Mouse (Mus musculus) fibroblast of lung, adult 2 months (primary cell): Measurements from ENCODE around the gene Arid1a.
"Not testable (repeated sequence)": the region's sequence is repeated elsewhere in the genome, so short reads cannot be mapped to it uniquely, and the experiment has no call there.

Experiments used
- DNase-seq: peaks from one replicate; pipeline ENCODE4 v3.0.0-alpha.2; 2011; ENCODE audit warnings: low read depth

The Arid1a gene

DNA sequence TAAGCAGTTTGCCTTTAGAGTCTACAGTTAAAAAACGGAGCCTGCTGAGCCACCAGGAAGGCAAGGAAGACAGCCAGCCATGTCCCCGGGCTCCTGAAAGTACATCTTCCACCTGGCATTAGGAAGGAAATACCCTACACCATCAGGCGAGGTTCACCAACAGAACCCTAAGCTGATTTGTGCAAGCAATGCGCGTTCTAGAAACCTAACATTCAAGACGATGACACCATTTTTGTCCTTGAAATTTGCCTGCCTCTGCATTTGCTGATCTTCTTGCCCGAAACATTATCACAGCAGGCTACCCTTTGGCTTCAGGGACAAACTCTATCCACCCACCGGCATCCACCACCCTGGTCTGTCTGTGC lies 82.3 kb downstream of the Arid1a start:
- no peak for DNase-seq

DNA sequence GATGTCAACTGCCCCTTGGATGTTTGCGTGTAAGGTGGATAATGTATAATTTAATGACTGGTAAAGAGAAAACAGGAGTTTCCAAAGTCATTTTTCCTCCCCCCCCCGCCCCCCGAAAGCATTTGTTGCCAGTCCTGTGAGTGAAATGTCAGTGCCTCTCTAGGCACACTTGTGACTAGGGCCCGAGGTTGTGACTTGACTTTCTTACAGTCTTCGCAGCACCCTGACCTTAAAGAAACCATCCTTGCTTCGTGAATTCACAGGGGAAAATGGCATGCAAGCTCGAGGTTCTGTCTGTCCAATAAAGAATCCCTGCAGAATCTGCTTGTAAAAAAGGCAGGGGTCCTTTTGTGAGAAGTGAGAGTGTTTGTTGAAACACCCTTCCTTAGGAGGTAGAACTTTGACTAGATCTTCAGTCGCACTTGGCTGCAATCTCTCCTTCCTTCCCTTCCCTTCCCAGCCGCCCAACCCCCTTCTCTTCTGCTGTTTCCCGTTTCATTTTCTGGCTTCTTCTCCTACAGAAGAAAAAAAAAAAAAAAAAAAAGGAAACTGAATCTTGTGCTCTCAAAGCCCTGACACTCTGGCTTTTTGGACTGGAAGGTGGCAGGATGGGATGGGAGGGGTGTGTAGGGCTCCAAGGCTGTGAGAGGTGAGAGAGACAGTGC lies 82.8 kb downstream of the Arid1a start:
- no peak for DNase-seq

DNA sequence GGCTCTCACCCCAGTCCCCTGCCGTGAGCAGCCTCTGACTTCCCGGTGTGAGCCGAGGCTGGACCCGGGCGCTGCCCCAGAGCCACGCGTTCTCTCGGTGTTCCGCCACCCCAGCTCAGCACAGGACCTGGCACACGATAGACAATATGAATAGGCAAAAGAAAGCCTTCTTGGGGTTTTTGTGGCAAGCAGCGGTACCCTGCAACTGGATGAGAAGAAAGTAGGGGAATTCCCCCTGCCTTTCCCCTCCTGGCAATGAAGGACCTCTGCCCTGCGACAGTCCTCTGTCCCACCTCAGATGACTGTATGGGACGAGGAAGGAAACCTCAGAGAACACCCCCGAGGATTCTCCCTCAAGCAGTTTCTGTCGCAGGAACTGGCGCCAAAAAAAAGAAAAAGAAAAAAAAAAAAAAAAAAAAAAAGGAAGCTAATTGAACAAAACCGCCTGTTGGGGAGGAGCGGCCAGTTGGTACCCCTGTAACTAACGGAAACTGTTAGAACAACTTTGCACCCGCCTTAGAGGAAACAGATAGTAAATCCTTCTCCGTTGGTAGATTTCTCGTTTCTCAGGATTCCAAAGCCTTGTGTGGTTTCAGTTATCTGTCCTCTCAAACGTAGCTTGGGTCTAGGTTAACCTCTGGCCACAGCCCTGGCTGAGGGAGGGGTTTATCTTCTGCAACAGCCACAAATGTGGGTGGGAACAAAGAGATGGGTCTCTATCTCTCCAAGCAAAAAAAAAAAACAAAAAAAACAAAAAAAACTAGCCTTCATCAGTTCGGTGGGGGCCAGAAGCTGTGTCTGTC lies 83.5 kb downstream of the Arid1a start:
- DNase-seq: no peak

DNA sequence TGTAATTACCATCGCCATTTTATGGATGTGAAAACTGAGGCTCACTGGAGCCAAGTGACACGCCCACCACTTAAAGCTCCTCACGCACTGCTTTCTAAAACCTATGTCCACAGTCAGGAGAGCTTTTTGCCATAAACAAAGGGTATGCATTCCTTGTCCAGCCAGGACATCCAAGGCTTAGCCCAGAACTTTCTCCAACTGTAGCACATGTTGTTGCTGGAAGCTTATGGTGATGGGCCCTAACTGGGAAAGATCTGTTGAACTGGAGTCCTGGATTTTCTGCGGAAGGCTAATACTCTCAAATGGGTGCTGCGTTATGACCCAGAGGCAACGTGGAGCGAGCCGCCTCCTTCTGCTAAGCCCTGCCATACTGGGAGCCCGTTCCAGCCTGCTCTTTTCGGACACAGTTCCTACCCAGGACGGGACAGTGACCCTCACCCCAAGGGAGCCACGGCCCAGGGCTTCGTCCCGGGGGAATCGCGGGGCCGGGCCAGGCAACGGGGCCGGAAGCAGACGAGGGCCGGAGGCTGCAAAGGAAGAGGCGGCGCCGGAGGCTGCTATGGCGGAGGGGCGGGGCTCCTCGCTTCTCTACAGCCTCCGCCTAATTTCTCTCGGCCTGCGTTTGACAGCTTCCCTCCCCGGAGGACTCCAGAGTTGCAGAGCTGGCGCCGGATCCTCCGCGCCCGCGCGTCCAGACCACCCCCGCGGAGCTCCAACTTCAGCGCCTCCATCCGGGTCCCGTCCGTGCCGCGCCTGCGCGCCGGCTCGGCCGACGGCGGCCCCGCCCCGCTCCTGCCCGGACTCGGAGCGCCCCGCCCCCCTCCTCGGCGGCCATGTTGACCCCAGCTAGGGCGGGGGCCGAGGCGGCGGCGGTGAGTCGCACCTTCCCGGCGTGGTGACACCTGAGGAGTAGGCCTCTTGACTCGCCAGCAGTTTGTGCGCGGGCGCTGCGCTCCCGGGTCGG lies 84.4 kb downstream of the Arid1a start, which contains the start of gene Pigv:
Pigv (minus strand) TSS at position 767 of the 964 bp plus-strand sequence.
- no peak for DNase-seq

DNA sequence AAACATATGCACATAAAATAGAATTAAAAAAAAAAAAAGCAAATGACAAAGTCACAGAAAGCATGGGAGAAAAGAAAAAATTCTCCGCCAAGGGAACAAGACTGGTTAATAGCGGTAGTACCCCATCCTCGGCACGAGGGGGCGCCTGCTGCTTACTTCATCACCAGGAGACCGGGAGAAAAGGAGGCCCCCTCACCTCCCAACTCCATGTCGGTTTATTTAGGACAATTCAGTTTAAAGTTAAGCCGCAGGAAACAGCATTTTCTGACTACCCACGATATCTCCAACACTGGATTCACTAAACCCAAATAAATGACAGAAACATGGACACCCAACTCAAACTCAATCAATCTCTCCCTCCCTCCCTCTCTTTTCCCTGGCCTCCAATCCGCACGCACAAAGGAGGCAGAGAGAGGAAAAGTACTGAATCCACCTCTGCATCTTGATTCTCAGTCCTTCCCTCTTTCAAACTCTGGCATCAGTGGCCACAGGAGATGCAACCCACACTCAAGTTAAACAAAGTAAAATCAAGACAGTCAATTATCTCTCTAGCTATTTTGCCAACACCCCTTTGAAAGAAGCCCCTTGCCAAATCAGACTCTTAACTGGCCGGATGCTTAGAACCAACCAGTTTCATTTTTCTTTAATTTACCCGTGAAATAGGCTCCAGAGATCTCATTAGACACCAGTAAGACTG lies 85.2 kb downstream of the Arid1a start:
- no peak for DNase-seq

DNA sequence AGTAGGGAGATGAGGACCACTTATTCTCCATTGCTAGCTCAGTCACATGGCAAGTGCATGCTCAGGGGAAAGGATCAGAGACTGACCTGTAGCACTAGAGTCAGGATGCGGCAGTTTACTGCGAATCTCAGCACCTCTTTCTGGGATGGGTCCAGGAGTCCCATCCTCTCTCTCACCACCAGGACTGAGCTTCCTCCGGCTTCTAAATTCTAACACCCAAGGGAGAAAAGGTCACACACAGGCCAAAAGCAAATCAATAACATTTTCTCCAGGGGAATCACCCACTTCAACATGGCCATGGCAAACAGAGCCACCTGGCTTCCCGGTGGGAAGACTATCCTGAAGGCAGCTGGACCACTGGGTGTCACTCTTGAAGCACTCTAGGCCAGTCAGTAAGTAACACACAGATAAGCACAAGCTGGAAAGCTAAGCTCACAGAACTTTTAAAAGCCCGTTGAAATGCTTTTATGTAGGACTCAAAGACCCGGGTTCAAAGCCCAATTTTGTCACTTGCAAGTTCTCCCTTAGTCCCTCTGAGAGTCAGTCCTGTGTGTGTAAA lies 86.8 kb downstream of the Arid1a start:
- DNase-seq: no peak

DNA sequence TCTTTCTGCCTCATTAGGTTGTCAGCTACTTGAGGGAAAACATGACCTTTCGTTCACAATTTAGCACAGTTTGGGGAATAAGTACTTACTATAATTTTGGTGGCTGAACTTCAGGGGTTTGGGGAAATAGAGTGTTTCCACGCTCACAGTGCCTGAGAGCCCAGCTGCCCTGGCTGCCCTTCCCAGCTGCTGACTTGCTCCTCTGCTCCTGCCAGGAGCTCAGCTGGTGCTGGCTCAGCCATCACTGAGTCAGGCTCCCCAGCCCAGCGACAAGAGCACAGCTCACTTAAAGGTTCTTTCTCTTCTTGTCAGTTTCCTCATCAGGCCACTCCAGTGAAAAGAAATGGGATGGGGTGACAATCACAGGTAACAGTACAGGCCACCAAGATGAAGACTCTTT lies 88.0 kb downstream of the Arid1a start:
- DNase-seq: no peak

DNA sequence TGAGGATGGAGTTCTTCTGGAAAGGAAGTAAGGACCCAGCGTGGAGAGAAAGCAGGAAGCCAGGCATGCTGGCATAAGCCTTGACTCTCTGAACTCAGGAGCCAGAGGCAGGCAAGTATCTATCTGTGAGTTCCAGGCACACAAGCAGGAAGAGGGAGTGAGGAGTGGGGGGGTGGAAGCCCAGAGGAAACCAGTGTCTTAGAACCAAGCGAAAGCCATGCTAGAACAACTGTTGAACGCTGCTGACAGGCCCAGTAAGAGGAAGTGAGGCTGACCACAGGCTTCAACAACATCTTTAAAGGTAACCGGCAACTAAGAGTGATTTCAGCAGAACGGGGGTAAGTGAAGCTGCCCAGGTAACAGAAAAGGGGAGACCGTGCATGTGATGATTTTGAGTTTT lies 90.4 kb downstream of the Arid1a start:
- DNase-seq: no peak

DNA sequence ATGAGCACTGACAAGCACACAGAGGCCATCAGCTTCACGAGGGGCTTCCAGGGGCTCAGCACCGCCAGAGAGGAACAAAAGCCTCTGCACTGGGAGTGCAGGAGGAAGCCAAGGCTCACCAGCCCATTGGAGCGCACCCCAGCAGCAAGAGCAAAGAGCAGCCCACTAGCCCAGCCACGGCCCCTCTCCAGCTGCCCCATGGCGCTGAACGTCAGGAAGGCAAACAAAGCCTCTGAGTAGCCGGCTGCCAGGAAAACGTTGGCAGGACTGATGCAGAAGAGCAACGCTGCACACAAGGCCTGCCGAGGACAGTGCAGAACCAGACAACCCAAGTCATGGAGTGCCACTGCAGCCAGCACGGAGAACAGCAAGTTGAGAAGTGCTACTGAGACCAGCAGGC lies 91.5 kb downstream of the Arid1a start:
- no peak for DNase-seq

DNA sequence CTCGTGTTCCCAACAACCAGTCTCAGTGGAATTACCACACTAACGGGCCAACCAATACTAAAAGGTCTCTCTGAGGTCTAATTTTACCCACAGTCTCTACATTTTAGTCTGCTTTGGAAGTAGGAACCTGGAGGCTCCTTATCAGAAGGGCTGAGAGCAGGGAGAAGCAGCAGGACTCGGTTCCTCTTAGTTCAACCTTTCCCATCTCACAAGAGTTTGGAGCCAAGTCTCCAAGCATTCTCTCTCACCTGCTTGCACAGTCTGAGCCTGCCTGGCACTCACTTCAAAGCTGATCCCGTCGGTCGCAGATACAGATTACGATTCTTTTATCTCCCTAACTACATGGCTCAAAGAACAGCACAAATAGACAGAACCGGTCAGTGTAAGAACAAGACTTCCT lies 93.6 kb downstream of the Arid1a start:
- no peak for DNase-seq

DNA sequence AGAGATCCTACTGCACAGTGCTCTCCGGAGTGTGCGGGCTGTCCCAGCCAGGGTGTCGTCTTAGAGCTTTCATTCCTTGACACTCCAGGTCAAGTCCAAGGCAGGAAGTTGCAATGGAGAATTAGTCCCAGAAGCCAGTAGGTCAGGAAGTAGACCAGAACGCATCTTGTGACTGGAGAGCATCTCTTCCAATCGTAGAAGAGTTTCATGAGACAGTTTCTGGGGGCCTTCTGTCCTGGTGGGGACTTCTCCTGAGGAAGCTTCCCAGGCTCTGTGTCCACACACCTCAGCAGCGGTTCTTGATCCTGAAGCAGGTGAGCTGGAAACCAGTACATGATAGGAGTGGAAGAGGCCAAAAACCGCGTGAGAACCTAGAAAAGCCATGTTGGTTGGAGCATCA lies 94.1 kb downstream of the Arid1a start:
- no peak for DNase-seq

DNA sequence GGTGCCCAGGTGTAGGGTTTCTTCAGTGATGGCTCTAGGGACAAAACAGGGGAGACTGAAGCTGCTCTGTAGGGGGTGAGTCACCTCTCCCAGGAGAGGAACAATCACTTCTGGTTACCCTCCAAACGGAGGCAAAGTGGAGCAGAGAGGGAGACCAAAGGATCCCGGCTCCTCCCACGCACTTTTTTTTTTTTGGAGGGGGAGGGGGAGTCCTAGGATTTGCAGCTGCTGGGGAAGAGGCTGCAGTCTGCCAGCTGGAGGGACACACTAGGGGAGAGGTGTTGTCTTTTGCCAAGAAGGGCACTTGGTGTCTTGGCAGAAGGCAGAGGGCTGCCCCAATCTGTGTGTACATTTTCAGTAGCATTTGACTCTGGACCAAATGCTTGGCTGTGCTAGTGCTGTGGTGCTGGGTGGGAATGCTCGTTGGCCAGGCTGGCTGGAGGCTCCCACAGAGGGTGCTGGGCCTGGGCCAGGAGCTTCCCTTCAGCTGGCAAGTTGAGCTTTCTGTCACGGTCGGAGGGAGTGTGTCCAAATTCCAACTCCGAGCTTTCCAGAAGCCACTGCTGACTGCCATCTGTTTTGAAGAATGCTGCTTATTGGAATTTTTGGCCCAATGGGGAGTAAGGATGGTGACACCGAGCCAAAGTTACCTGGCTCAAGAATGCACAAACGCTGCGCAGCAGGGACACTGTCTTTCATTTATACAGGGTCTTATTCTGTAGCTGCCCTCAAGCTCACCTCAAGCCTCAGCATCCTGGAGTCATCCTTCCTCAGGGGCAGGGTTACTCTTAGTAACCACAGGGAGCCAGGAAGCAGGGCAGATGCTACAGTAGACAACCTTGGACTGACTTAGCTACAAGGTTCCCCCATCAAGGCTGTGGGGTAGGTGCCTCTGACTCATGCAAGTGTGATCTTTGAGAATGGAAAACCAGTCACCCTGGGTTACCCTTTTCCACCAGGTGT lies 96.1 kb downstream of the Arid1a start:
- DNase-seq: peak; percentile 84

DNA sequence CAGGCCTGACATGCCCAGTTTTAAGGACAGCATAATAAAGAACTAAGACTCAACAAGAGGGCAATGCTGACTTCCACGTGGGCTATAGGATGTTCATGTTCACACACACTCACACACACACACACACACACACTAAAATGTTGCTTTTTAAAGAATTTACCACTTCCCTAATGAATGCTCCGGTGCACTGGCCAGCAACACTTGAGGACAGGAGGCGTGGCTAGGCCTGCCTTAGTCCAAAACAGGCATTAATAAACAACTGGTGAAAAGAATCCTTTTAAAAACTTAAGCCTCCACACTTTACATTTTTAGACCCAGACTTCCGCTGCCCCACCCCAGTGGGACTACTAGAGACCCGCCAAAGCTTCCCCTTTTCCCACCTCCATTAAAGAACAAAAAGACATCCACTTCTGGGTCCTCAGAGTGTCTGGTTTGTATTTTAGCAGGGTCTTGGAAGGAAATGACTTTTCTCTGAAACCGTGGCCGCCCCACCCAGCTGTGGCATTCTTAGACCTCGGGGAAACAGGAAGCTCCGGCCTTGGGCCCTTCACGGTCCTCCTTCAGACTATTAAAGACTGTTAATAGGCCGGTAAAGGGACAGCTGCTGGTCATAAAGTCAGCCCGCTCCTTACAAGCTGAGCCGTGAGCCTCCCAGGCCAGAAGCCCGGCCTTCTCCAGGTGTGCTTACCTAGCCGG lies 96.9 kb downstream of the Arid1a start:
- DNase-seq: no peak

DNA sequence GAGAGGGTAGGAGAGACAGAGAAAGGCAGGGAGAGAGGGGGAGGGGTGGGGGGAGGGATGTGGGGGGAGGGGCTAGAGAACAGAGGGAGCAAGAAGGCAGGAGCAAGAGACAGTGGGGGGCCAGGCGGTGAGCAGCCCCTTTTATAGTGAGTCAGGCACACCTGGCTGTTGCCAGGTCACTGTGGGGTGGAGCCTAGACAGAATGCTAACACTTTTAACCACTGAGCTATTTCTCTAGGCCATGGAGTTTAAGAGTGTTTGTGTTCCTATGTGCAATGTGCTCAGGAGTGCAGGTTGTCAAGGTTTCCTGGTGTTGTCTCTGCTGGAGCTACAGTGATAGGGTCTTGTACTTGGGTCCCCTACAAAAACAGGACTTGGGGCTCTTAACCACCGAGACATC lies 97.8 kb downstream of the Arid1a start:
- no peak for DNase-seq

DNA sequence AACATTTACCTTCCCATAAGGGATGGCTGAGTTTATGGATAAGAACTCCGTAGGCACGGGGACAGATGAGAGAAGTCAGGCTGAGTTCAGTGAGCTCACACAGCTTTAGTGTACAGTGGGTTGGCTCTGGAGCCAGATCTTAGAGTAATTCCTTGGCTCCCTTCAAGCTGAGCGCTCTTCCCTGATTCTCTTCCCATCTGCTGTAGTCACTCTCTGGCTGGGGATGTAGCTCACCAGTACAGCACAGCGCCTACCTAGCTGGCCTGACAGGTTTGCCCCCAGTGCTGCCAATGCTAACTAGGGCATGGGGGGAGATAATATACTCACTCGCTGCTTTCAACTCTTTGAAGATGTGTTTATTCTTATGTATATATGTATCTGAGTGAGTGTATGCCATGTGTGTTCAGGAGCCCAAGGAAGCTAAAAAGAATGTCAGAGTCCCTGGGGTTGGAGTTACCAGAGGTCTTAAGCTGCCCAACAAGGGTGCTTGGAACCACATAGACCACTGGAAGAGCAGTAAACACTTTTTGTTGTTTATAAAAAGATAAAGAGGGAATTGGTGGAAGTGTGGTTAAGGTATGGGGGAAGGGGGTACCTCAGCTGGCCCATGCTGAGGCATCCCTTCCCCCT lies 98.6 kb downstream of the Arid1a start:
- no peak for DNase-seq

DNA sequence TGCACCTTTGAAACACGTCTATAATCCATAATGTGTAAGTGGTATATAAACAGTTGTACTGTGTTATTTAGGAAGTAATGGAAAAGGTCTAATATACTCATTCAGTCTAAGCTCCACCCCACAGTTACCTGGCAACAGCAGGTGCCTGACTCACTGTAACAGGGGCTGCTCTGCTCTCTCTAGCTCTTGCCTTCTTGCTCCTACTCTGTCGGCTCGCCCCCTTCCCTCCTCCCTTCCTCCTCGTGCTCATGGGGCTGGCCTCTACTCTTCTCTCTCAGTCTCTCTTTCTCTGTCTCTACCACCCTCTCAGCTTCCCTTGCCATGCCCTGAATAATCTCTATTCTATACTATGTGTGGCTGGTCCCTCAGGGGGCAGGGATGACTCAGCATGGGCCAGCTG lies 99.6 kb downstream of the Arid1a start:
- DNase-seq: no peak

DNA sequence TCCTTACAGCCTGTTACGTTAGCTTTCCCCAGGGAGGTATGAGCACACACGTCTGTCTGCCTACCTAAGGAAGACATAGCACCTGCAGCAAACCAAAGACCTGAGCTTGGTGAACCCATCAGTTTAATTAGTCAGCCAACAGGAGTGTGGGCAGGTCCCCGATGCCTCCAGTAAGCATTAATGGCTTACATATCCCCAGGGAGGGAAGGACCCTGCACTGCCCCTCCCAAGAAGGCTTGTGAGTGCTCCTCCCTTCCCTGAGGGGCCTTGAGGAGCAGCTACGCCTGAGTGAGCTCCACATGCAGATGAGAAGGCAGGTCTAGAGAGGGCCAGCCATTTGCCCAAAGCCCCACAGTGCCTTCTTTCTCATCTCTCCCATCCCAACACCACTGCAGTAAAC lies 100.3 kb downstream of the Arid1a start:
- DNase-seq: no peak

DNA sequence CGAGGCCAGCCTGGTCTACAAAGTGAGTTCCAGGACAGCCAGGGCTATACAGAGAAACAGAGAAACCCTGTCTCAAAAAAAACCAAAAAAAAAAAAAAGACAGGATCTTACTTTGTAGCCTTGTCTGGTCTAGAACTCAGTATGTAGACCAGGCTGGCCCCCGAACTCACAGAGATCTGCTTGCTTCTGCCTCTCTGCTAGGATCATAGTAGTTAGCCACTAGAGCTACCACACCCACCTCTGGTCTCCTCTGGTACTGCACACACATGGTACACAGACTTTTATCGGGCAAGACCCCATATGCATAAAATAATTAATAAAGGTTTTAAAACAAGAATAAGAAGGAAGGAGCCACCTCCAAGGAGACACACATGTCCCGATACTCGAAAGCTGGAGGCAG lies 102.5 kb downstream of the Arid1a start:
- DNase-seq: not testable (repeated sequence)

DNA sequence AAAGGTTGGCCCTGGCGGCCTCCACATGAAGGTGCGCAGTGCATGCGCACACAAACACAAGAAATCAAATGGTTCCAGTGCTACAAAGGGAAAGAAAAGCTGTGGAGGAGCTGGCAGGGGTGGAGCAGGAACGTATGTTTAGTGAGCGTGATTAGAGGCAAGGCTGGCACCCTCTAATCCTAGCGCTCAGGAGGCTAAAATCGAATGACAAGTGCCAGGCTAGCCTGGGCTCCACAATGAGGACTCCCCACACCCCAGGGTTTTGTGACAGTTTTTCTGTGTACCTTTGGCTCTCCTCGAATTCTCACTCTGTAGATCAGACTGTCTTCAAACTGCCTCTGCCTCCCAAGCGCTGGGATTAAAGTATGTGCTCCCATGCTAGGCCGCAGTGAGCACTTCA lies 103.8 kb downstream of the Arid1a start:
- DNase-seq: no peak
